Mouse (Mus musculus) heart, embryonic 15.5 days (tissue): ENCODE measurements around the gene Psmd14. TPM values are rescaled to one million over a fixed set of nuclear protein-coding genes. Genes with fewer than 3 reads are reported as not detected.

Experiments
- ATAC-seq: fragments of 200-750 bp; cut with Nextera tagmentation; replicated peaks from 2 replicates; pipeline ENCODE4 v1.8.0; 2017; ENCODE audit warnings: low read depth, moderate TSS enrichment; ENCODE audit not compliant: insufficient number of reproducible peaks, insufficient read depth, low FRiP score
- H3K27ac ChIP-seq: fragments of 300-500 bp; sonication (generic); 2 replicates; pipeline ENCODE4 v1.5.1; 2015; ENCODE audit warnings: mild to moderate bottlenecking, inconsistent platforms
- H3K27me3 ChIP-seq: fragments of 300-500 bp; sonication (generic); 2 replicates; pipeline ENCODE4 v1.6.1; 2015; ENCODE audit warnings: inconsistent platforms
- H3K36me3 ChIP-seq: fragments of 300-500 bp; sonication (generic); 2 replicates; pipeline ENCODE4 v1.6.1; 2015; ENCODE audit warnings: mild to moderate bottlenecking, inconsistent platforms
- H3K4me1 ChIP-seq: fragments of 300-500 bp; sonication (generic); replicated peaks from 2 replicates; pipeline ENCODE4 v1.6.1; 2015; ENCODE audit warnings: inconsistent platforms
- H3K4me2 ChIP-seq: fragments of 300-500 bp; sonication (generic); 2 replicates; pipeline ENCODE4 v1.6.1; 2015; ENCODE audit warnings: inconsistent platforms, mild to moderate bottlenecking, moderate library complexity
- H3K4me3 ChIP-seq: fragments of 300-500 bp; sonication (generic); 2 replicates; pipeline ENCODE4 v1.5.1; 2015; ENCODE audit warnings: mild to moderate bottlenecking, inconsistent platforms
- H3K9ac ChIP-seq: fragments of 300-500 bp; sonication (generic); 2 replicates; pipeline ENCODE4 v1.6.1; 2015; ENCODE audit warnings: mild to moderate bottlenecking, inconsistent platforms
- H3K9me3 ChIP-seq: fragments of 300-500 bp; sonication (generic); replicated peaks from 2 replicates; pipeline ENCODE4 v1.6.1; 2016; ENCODE audit warnings: inconsistent platforms
- WGBS: fragments of 180-500 bp; shearing (Covaris S2); methylation state at CpG from one replicate; pipeline ENCODE4 v1.1.7; 2015; ENCODE audit warnings: mixed read lengths; 5-methylcytosine and 5-hydroxymethylcytosine counted together
- polyA plus RNA-seq: library from polyadenylated mRNA; unstranded; fragments of >200 nt; fragmentation: Nextera tagmentation; extraction: Ambion mirVana; gene quantifications from 2 replicates; pipeline ENCODE4 v1.2.1, GENCODE M21; 2015

Gene Psmd14
- polyA plus RNA-seq, 1 experiment from 2014 or later = 111 TPM

DNA sequence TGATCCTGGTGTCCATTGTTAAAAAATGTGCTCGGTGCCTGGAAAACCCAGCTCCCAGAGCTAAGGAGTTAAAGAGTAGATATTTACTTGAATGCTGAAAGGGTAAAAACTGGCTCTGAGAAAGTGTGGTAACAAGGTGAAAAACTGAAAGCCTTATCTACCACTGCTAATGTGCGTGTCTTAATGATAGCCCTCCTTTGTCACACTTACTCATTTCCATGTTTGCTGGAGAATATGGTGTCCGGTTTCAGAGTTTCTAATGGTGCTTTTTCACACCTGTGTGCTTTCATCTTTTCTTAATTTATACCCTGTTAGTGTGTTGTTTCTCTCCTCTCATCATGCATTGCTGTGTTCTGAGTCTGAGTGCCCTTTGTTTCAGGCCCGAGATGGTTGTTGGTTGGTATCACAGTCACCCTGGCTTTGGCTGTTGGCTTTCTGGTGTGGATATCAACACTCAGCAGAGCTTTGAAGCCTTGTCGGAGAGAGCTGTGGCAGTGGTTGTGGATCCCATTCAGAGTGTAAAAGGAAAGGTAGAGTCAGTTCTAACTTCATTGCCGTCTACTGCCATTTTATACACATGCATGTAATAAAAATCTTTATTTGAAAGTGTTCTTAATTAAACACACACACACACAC is 53.1 kb downstream of the Psmd14 start:
- ATAC-seq = no peak
- no peaks in the 10 kb centered on the region for H3K36me3 ChIP-seq
- WGBS = 76% methylated on average over 6 of the region's 6 CpGs
- H3K27me3 ChIP-seq = no peaks in the 10 kb centered on the region
- H3K4me3 ChIP-seq = no peak overlapping the region
- H3K27ac ChIP-seq = no peak overlapping the region
- H3K9me3 ChIP-seq = no peaks in the 10 kb centered on the region
- no peak overlapping the region for H3K9ac ChIP-seq
- H3K4me1 ChIP-seq = peaks cover under 1% of the 10 kb centered on the region; the same call in 1 of the 2 replicates
- H3K4me2 ChIP-seq = no peak overlapping the region

DNA sequence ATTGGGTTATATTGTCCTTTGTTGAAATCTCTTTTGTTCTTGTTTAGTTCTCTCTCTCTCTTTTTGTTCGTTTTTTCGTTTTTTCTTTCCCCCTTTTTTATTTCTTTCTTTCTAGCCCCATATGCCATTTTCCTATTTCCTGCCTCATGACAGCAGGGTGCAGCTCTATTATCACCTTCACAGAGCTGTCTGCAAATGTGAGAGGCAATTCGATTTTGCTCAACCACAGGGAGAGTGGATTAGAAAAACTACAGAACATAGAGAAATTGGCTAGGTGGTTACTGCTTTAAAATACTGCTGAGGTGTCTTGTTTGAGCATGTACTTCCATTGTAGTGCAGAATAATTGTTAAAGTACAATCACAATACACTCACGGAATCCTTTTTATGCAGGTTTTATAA is 54.0 kb downstream of the Psmd14 start:
- Histone ChIP-seq H3K9me3 (no peaks in the 10 kb centered on the region), H3K27ac (no peak overlapping the region), H3K36me3 (no peaks in the 10 kb centered on the region), H3K4me2 (no peak overlapping the region), H3K4me3 (no peak overlapping the region), H3K27me3 (no peaks in the 10 kb centered on the region), H3K4me1 (no peaks in the 10 kb centered on the region), H3K9ac (no peak overlapping the region)
- 65% methylated on average over 4 of the region's 4 CpGs for WGBS
- ATAC-seq = no peak

DNA sequence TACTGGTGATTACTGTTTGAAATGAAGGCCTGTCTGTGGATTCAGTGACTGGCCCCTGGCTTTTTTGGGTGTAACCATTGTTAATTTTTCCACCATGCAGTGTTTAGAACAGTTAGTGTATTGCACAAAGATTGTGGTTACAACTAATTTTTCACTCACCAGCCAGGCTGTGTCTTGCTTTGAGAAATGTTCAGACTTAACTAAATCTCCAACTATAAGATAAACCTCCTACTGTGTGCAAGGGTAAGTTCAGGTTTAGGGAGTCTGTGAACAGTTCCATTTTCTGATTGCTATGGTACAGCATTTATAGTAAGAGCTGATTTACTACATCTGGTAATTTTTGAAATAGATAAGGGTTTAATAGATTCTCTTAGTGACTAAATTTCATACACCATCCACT is 69.3 kb downstream of the Psmd14 start:
- no peak for ATAC-seq
- no peaks in the 10 kb centered on the region for H3K27me3 ChIP-seq
- H3K9ac ChIP-seq = no peak overlapping the region
- H3K4me3 ChIP-seq = no peak overlapping the region
- H3K9me3 ChIP-seq = no peaks in the 10 kb centered on the region
- H3K4me2 ChIP-seq = no peak overlapping the region
- peaks cover 15% of the 10 kb centered on the region for H3K36me3 ChIP-seq
- H3K27ac ChIP-seq = no peak overlapping the region
- H3K4me1 ChIP-seq = no peaks in the 10 kb centered on the region

DNA sequence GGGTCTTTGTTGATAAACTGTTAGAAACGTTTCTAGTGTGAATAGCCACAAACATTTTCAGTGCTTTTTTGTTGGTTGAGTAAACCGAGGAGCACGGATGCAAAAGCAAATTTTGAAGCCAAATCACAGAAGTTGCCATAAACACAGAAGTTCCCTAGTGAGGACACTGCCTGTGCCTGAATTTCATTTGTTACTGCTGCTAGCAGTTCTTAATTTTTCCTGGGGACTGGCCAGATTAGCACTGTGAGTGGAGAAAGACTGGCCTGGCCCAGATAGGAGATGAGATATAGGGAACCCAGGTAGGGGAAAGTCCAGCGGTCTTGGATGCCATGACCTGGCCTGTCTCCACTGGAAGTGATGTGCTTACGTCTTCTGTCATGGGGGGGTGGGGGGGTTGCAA is 83.5 kb downstream of the Psmd14 start:
- no peak overlapping the region for H3K4me3 ChIP-seq
- H3K9ac ChIP-seq = no peak overlapping the region
- H3K27me3 ChIP-seq = no peaks in the 10 kb centered on the region
- H3K9me3 ChIP-seq = no peaks in the 10 kb centered on the region
- no peak overlapping the region for H3K27ac ChIP-seq
- WGBS = 73% methylated on average over 5 of the region's 5 CpGs
- no peaks in the 10 kb centered on the region for H3K4me1 ChIP-seq
- H3K36me3 ChIP-seq = no peaks in the 10 kb centered on the region
- no peak overlapping the region for H3K4me2 ChIP-seq
- no peak for ATAC-seq

DNA sequence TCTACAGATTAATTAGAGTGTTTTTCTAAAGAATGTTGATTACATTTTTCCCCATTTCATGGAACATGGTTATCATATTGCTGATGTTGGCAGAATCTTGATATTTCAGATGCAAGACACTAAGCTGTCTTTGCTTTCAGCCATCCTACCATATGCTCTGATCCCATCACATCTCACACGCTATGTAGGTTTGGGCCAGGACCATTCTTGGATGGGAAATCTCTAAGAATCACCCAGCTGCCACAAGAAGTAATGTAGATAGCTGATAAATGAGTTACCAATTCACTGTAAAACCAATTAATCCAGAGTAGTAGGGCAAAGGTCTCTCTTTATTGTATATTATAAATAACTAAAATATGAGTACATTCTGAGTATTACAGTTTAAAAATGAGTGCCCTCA is 86.6 kb downstream of the Psmd14 start:
- H3K9ac ChIP-seq = no peak overlapping the region
- H3K27ac ChIP-seq = no peak overlapping the region
- no peak overlapping the region for H3K4me3 ChIP-seq
- no peak overlapping the region for H3K4me2 ChIP-seq
- peaks cover 3% of the 10 kb centered on the region; the same call in 1 of the 2 replicates for H3K4me1 ChIP-seq
- no peaks in the 10 kb centered on the region for H3K9me3 ChIP-seq
- no peak for ATAC-seq
- WGBS = 89% methylated on average over 1 of the region's 1 CpGs
- H3K36me3 ChIP-seq = no peaks in the 10 kb centered on the region
- peaks cover 16% of the 10 kb centered on the region for H3K27me3 ChIP-seq

DNA sequence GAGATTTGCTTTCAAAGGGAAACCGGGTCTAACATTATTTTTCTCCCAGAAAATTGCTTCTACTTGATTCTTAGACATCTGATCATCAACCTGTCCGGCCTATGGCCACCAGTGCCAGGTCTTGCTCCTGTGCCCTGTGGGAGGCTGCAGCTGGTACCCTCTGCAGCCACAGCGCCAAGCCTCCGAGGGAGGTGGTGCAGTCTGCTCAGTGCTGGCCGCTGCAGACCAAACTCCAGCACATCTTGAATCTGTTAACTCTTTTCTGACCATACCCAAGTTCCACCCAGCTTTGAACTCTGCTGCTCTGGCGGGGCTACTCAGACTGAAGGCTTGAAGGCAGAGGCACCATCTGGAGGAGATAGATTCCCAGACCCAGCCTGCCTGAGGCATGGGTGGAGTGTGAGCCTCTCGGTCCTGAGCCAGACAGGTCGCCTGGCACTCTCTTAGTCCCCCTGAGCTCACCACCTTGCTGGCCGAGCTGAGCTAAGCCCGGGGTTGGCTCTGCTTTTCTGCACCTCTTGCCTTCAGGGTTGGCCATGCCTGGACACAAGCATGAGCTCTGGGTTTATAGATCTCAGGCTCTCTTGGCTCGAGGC is 91.3 kb downstream of the Psmd14 start, which contains the start of gene Tbr1:
TSS of gene Tbr1 (plus strand) at position 275 of the 596 bp plus-strand sequence.
- ATAC-seq = no peak
- H3K4me3 ChIP-seq = 0 out of 2 replicates have a peak within 1 kb of the TSS, but pooled peaks have one; percentile 7
- 11% methylated on average over 11 of the region's 11 CpGs for WGBS

DNA sequence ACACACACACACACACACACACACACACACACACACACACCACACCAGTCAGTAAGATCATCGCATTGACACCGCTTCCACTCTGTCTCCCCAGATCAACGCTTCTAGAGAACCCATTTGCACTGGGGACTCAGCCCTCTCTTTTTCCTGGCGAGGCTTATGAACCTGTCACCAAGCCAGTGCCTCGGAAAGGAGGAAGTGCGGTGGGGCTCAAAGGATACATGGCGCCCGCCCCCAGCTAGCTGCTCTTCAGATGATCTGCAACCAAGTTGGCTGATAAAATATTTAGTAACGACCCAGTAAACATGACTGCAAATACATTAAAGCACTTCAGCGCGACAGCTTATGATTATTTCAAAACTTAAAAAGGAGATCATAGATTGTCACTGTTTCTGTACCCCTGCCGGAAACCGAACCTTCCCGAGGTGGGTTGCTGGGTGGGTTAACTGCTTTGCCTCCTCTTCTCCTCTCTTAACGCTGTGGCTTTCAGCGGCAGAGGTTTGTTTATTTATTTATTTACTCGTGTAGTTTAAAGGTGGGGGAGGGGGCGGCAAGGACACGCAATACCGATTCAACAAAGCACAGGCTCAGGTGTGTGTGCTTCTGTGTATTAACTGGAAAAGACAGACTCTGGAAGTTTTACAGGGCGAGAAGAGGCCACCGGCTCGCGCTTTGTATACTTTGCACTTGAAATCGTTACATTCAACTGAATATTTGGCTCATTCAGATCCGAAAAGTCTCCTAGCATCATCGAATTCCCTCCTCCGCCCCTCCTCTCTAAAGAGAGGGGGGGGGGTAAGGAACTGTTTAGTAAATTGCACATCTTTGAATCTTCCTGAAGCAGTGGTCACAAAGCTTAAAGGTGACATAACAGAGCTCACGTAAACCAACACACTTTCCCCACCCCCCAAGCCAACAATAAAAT is 92.2 kb downstream of the Psmd14 start:
- H3K27me3 ChIP-seq = peaks cover 63% of the 10 kb centered on the region
- WGBS = 3% methylated on average over 29 of the region's 29 CpGs
- H3K4me1 ChIP-seq = peaks cover 23% of the 10 kb centered on the region
- no peaks in the 10 kb centered on the region for H3K36me3 ChIP-seq
- H3K4me3 ChIP-seq = 0 out of 2 replicates have a peak overlapping the region, but pooled peaks have one; percentile 7
- H3K9ac ChIP-seq = no peak overlapping the region
- H3K4me2 ChIP-seq = peak overlapping the region; percentile 43; the same call in 1 of the 2 replicates
- no peaks in the 10 kb centered on the region for H3K9me3 ChIP-seq
- no peak for ATAC-seq
- no peak overlapping the region for H3K27ac ChIP-seq

More for the DNA sequence above, 91.3 kb downstream of the Psmd14 start, which contains the start of gene Tbr1:
- peak within 1 kb of the TSS; percentile 43; the same call in 1 of the 2 replicates for H3K4me2 ChIP-seq
- no peaks in the 10 kb centered on the region for H3K36me3 ChIP-seq
- peaks cover 23% of the 10 kb centered on the region for H3K4me1 ChIP-seq
- no peaks in the 10 kb centered on the region for H3K9me3 ChIP-seq
- H3K27me3 ChIP-seq = peaks cover 56% of the 10 kb centered on the region
- no peak within 1 kb of the TSS for H3K9ac ChIP-seq
- H3K27ac ChIP-seq = no peak within 1 kb of the TSS

DNA sequence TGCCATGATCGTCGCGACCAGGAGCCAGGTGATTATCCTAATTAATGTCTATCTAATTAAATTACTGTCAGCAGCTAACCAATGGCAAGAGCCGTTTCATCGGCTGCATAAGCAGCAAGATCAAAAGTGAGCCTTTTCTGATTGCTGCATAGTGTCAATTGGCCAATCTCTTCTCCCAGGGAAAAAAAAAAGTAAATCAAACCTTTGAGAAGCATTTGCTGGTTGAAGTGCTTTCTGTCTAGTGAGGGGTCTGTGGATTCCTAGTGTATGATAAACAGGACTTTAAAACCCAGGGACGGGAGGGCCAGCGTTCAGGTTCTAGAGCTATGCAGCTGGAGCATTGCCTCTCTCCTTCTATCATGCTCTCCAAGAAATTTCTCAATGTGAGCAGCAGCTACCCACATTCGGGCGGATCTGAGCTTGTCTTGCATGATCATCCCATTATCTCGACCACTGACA is 92.9 kb downstream of the Psmd14 start:
- peaks cover 23% of the 10 kb centered on the region for H3K4me1 ChIP-seq
- H3K4me3 ChIP-seq = no peak overlapping the region
- H3K36me3 ChIP-seq = no peaks in the 10 kb centered on the region
- no peak overlapping the region for H3K9ac ChIP-seq
- WGBS = 2% methylated on average over 10 of the region's 10 CpGs
- H3K27ac ChIP-seq = no peak overlapping the region
- H3K9me3 ChIP-seq = no peaks in the 10 kb centered on the region
- peaks cover 70% of the 10 kb centered on the region for H3K27me3 ChIP-seq
- no peak for ATAC-seq
- no peak overlapping the region for H3K4me2 ChIP-seq

DNA sequence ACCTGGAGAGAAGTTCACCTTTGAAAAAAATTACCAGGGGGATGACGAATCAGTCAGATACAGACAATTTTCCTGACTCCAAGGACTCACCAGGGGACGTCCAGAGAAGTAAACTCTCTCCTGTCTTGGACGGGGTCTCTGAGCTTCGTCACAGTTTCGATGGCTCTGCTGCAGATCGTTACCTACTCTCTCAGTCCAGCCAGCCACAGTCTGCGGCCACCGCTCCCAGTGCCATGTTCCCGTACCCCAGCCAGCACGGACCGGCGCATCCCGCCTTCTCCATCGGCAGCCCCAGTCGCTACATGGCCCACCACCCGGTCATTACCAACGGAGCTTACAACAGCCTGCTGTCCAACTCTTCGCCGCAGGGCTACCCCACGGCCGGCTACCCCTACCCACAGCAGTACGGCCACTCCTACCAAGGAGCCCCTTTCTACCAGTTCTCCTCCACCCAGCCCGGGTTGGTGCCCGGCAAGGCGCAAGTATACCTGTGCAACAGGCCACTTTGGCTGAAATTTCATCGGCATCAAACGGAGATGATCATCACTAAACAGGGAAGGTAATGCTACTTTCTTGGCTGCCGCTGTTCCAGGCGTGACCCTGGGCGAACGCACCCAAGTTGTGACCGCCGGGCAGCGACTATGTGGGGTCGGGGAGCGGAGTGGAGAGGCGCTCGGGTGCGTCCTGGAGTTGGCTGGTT is 93.5 kb downstream of the Psmd14 start:
- Histone ChIP-seq H3K36me3 (no peaks in the 10 kb centered on the region), H3K27ac (no peak overlapping the region), H3K4me3 (peak overlapping the region; percentile 29), H3K9ac (no peak overlapping the region), H3K27me3 (peaks cover 76% of the 10 kb centered on the region), H3K9me3 (no peaks in the 10 kb centered on the region), H3K4me1 (peaks cover 23% of the 10 kb centered on the region), H3K4me2 (peak overlapping the region; percentile 42)
- under 1% methylated on average over 39 of the region's 39 CpGs for WGBS
- 0 out of 2 replicates have a peak, but pooled peaks have one; percentile 44 for ATAC-seq

DNA sequence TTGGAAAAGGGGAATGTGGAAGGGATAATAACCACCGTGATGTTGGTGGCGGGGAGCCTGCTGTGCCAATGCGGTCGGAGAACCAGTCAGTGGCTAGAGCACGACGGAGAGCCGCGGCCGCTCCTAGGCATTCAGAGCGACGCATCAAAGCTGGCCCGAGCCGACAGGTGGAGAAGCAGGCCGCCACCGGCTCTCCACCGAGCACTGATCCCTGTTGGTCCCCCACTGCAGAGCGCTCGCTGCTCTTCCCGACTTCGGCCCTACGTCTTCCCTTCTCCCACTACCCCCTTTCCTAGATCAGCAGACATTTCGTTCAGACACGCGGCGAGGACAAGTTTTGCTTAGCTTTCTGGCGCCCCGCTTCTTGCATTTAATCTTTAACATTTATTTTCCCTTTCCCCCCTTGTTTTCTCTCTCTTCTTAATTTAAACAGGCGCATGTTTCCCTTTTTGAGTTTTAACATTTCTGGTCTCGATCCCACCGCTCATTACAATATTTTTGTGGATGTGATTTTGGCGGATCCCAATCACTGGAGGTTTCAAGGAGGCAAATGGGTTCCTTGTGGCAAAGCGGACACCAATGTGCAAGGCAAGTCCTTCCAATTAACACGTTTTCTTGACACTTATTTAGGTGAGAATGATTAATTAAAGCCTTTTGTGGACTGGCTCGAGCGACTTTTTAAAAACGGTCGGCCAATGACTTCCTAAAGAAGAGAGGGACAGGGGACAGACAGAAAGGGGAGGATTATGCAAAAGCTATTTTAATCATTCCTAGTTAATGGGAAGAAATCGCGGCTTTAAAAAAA is 94.2 kb downstream of the Psmd14 start:
- Histone ChIP-seq H3K27ac (no peak overlapping the region), H3K9me3 (no peaks in the 10 kb centered on the region), H3K27me3 (peaks cover 84% of the 10 kb centered on the region), H3K36me3 (no peaks in the 10 kb centered on the region), H3K4me1 (peaks cover 23% of the 10 kb centered on the region), H3K4me2 (peak overlapping the region; percentile 42), H3K9ac (no peak overlapping the region), H3K4me3 (peak overlapping the region; percentile 29)
- ATAC-seq = no peak
- WGBS = under 1% methylated on average over 39 of the region's 39 CpGs
